Mouse (Mus musculus): Measurements from ENCODE around the gene Ptges. TPM values are rescaled to one million over a fixed set of nuclear protein-coding genes. Genes with fewer than 3 reads are reported as not detected.
A peak's percentile ranks its signal among the peaks of the same experiment; 100 is the strongest.

The Ptges gene
- polyA plus RNA-seq, 1 experiment: 0.56 TPM

DNA sequence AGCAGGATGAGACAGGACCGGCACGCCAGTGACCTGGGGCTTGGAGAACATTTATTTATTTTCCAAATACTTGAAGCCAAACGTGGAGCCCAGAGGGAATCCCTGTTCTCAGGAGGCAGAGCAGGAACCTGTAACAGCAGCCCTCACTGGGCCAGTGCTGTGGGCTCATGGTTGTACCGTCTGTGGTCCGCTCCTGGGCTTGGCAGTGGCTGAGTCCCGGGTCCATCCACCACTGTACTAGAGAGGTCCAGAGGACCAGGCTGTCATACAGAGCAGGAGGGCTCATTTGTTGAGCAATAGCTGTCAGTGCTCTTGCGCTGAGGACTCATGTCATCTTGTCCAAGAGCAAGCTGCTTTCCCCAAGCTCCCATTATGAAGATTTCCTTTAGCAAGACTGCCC, 54.6 kb downstream of the Ptges start:
- H3K4me3 ChIP-seq: no peak overlapping the region
- no peaks in the 10 kb centered on the region for H3K79me2 ChIP-seq (ENCODE audit: control insufficient read depth, insufficient read depth)
- no peaks in the 10 kb centered on the region for H3K36me3 ChIP-seq (ENCODE audit: control insufficient read depth, insufficient read depth)
- no peak overlapping the region for H3K4me2 ChIP-seq (ENCODE audit: low read depth)
- no peaks in the 10 kb centered on the region for H3K27me3 ChIP-seq (ENCODE audit: control insufficient read depth, insufficient read depth, insufficient read length)
- no peak overlapping the region for H3ac ChIP-seq (ENCODE audit: control insufficient read depth, insufficient read length)
- no peak for TF ChIP-seq MYOG (IDR thresholded peaks at IDR 0.05; ENCODE audit: control insufficient read depth in 1 of 3, insufficient read depth in 1 of 3, insufficient read length in 2 of 3, low read depth in 2 of 3)
- TF ChIP-seq E2F4 (IDR thresholded peaks at IDR 0.05; ENCODE audit: insufficient read depth): no peak
- no peak for TF ChIP-seq POLR2A (IDR thresholded peaks at IDR 0.05; ENCODE audit: insufficient read length, low read depth)
- TF ChIP-seq MYOD1 (IDR thresholded peaks at IDR 0.05; ENCODE audit: control insufficient read depth in 1 of 3, insufficient read length in 2 of 3, low read depth in 2 of 3): no peak
- TF ChIP-seq CEBPB (IDR thresholded peaks at IDR 0.05; ENCODE audit: insufficient read depth, poor library complexity, severe bottlenecking): no peak
- no peak for TF ChIP-seq USF1 (IDR thresholded peaks at IDR 0.05; ENCODE audit: low read depth)
- no peak for TF ChIP-seq MAX (IDR thresholded peaks at IDR 0.05; ENCODE audit: low read depth)
- no peak for TF ChIP-seq TCF12 (IDR thresholded peaks at IDR 0.05; ENCODE audit: insufficient read depth, poor library complexity, severe bottlenecking)
- TF ChIP-seq POLR2AphosphoS2 (IDR thresholded peaks at IDR 0.05; ENCODE audit: insufficient read length, low read depth): no peak
- no peak for TF ChIP-seq SRF (IDR thresholded peaks at IDR 0.05; ENCODE audit: control insufficient read depth, insufficient read length, low read depth)

DNA sequence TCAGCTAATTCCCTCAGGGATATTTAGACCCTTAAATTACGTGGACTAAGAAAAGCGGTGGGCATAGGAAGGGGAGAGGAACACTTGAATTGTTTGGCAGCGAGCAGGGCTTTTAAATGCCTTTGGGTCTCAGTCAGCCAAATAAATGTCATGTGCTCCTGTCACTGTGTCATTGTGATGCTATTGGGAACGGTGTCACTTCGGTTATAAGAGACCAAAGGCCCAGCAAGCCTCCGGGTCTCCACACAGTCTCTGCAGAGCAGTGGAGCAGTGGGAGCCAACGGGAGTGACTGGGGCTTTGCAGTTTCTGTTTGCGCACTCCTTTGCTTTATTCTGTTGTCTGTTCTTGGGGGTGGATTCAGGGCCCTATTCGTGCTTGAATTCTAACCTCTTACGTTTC, 55.2 kb downstream of the Ptges start:
- no peak for TF ChIP-seq MYOG (IDR thresholded peaks at IDR 0.05; ENCODE audit: control insufficient read depth in 1 of 3, insufficient read depth in 1 of 3, insufficient read length in 2 of 3, low read depth in 2 of 3)
- TF ChIP-seq SRF (IDR thresholded peaks at IDR 0.05; ENCODE audit: control insufficient read depth, insufficient read length, low read depth): no peak
- no peak for TF ChIP-seq MYOD1 (IDR thresholded peaks at IDR 0.05; ENCODE audit: control insufficient read depth in 1 of 3, insufficient read length in 2 of 3, low read depth in 2 of 3)
- no peak for TF ChIP-seq TCF3 (IDR thresholded peaks at IDR 0.05; ENCODE audit: insufficient read length, low read depth)
- TF ChIP-seq USF1 (IDR thresholded peaks at IDR 0.05; ENCODE audit: low read depth): no peak
- no peak for TF ChIP-seq TCF12 (IDR thresholded peaks at IDR 0.05; ENCODE audit: insufficient read depth, poor library complexity, severe bottlenecking)
- no peak for TF ChIP-seq POLR2A (IDR thresholded peaks at IDR 0.05; ENCODE audit: insufficient read length, low read depth)
- no peak for TF ChIP-seq POLR2AphosphoS2 (IDR thresholded peaks at IDR 0.05; ENCODE audit: insufficient read length, low read depth)
- TF ChIP-seq E2F4 (IDR thresholded peaks at IDR 0.05; ENCODE audit: insufficient read depth): no peak
- no peak for TF ChIP-seq REST (IDR thresholded peaks at IDR 0.05; ENCODE audit: insufficient read depth, insufficient read length)
- H3K79me2 ChIP-seq (ENCODE audit: control insufficient read depth, insufficient read depth): no peaks in the 10 kb centered on the region
- H3K4me3 ChIP-seq: no peak overlapping the region
- H3K27me3 ChIP-seq (ENCODE audit: control insufficient read depth, insufficient read depth, insufficient read length): no peaks in the 10 kb centered on the region
- no peaks in the 10 kb centered on the region for H3K36me3 ChIP-seq (ENCODE audit: control insufficient read depth, insufficient read depth)
- no peak overlapping the region for H3K4me2 ChIP-seq (ENCODE audit: low read depth)
- no peak overlapping the region for H3ac ChIP-seq (ENCODE audit: control insufficient read depth, insufficient read length)

DNA sequence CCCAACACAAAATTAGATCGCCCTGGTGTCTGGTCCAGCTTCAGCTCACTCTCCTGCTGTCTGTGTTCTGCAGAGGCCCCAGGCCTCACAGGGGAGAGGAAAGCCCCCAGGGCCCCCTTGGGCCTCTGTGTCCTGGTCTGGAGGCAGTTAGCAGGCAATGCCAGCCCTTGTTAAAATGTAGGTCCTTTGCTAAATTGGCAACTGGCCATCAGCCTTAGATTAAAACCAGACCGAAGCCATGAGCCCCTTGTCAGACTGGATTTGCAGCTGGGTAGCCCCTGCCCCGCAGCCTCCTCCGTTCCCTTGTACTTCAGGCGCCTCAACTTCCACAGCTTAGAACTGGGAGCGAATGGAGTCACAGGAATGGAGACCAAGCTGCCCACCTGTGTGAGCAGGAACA, 57.0 kb downstream of the Ptges start:
- no peak for TF ChIP-seq CEBPB (IDR thresholded peaks at IDR 0.05; ENCODE audit: insufficient read depth, poor library complexity, severe bottlenecking)
- no peak for TF ChIP-seq USF1 (IDR thresholded peaks at IDR 0.05; ENCODE audit: low read depth)
- no peak for TF ChIP-seq E2F4 (IDR thresholded peaks at IDR 0.05; ENCODE audit: insufficient read depth)
- TF ChIP-seq REST (IDR thresholded peaks at IDR 0.05; ENCODE audit: insufficient read depth, insufficient read length): no peak
- TF ChIP-seq POLR2AphosphoS2 (IDR thresholded peaks at IDR 0.05; ENCODE audit: insufficient read length, low read depth): no peak
- no peak for TF ChIP-seq TCF3 (IDR thresholded peaks at IDR 0.05; ENCODE audit: insufficient read length, low read depth)
- TF ChIP-seq TCF12 (IDR thresholded peaks at IDR 0.05; ENCODE audit: insufficient read depth, poor library complexity, severe bottlenecking): no peak
- TF ChIP-seq MYOD1 (IDR thresholded peaks at IDR 0.05; ENCODE audit: control insufficient read depth in 1 of 3, insufficient read length in 2 of 3, low read depth in 2 of 3): no peak
- TF ChIP-seq MYOG (IDR thresholded peaks at IDR 0.05; ENCODE audit: control insufficient read depth in 1 of 3, insufficient read depth in 1 of 3, insufficient read length in 2 of 3, low read depth in 2 of 3): no peak
- no peak for TF ChIP-seq MAX (IDR thresholded peaks at IDR 0.05; ENCODE audit: low read depth)
- no peak for TF ChIP-seq SRF (IDR thresholded peaks at IDR 0.05; ENCODE audit: control insufficient read depth, insufficient read length, low read depth)
- TF ChIP-seq POLR2A (IDR thresholded peaks at IDR 0.05; ENCODE audit: insufficient read length, low read depth): no peak
- Histone ChIP-seq H3K79me2 (ENCODE audit: control insufficient read depth, insufficient read depth) (no peaks in the 10 kb centered on the region), H3K27me3 (ENCODE audit: control insufficient read depth, insufficient read depth, insufficient read length) (no peaks in the 10 kb centered on the region), H3ac (ENCODE audit: control insufficient read depth, insufficient read length) (no peak overlapping the region), H3K36me3 (ENCODE audit: control insufficient read depth, insufficient read depth) (no peaks in the 10 kb centered on the region), H3K4me3 (no peak overlapping the region), H3K4me2 (ENCODE audit: low read depth) (no peak overlapping the region)

DNA sequence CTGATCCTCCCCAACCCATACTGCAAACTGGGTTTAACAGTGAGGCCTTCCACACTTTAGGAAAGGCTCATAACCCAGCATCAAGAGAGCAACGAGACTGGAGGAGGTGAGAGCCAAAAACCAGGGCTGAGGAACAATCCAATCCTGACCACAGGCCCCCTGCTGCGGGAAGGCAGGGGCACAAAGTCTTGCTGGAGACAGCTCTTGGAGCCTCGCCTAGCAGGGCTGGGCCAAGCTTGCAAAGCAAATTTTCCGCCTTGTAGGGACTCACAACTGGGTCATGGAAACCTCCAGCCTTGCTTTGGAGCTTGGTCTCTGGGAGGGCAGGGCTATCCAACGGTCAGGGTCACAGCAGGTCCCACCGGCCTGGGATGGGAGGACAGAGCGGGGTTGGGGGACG, 58.8 kb downstream of the Ptges start:
- Histone ChIP-seq H3ac (ENCODE audit: control insufficient read depth, insufficient read length) (no peak overlapping the region), H3K36me3 (ENCODE audit: control insufficient read depth, insufficient read depth) (no peaks in the 10 kb centered on the region), H3K79me2 (ENCODE audit: control insufficient read depth, insufficient read depth) (no peaks in the 10 kb centered on the region), H3K4me2 (ENCODE audit: low read depth) (no peak overlapping the region), H3K27me3 (ENCODE audit: control insufficient read depth, insufficient read depth, insufficient read length) (no peaks in the 10 kb centered on the region), H3K4me3 (no peak overlapping the region)
- TF ChIP-seq CEBPB (IDR thresholded peaks at IDR 0.05; ENCODE audit: insufficient read depth, poor library complexity, severe bottlenecking): no peak
- TF ChIP-seq TCF3 (IDR thresholded peaks at IDR 0.05; ENCODE audit: insufficient read length, low read depth): no peak
- no peak for TF ChIP-seq TCF12 (IDR thresholded peaks at IDR 0.05; ENCODE audit: insufficient read depth, poor library complexity, severe bottlenecking)
- no peak for TF ChIP-seq MAX (IDR thresholded peaks at IDR 0.05; ENCODE audit: low read depth)
- TF ChIP-seq MYOD1 (IDR thresholded peaks at IDR 0.05; ENCODE audit: control insufficient read depth in 1 of 3, insufficient read length in 2 of 3, low read depth in 2 of 3): no peak
- no peak for TF ChIP-seq E2F4 (IDR thresholded peaks at IDR 0.05; ENCODE audit: insufficient read depth)

DNA sequence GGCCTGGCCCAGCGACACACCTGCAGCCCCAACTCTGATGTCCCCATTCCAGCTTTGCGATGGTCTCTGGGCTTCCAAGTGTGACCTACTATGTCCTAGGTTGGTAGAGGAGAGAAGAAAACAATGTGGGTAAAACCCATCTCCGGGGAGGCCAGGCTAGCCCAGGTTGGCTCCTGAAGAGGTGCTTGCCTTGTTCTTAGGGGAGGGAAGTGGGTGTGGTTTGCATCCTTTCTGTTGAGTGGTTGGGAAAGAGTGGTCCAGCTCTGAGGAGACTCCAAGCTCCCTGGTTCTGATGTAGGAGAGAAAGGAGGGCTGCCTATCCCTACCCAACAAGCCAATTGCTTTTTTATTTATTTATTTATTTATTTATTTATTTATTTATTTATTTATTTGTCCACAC, 64.2 kb downstream of the Ptges start:
- no peak for TF ChIP-seq MAX (IDR thresholded peaks at IDR 0.05; ENCODE audit: low read depth)
- no peak for TF ChIP-seq MYOG (IDR thresholded peaks at IDR 0.05; ENCODE audit: control insufficient read depth in 1 of 3, insufficient read depth in 1 of 3, insufficient read length in 2 of 3, low read depth in 2 of 3)
- no peak for TF ChIP-seq REST (IDR thresholded peaks at IDR 0.05; ENCODE audit: insufficient read depth, insufficient read length)
- TF ChIP-seq SRF (IDR thresholded peaks at IDR 0.05; ENCODE audit: control insufficient read depth, insufficient read length, low read depth): no peak
- no peak for TF ChIP-seq CEBPB (IDR thresholded peaks at IDR 0.05; ENCODE audit: insufficient read depth, poor library complexity, severe bottlenecking)
- no peak for TF ChIP-seq USF1 (IDR thresholded peaks at IDR 0.05; ENCODE audit: low read depth)
- no peak for TF ChIP-seq E2F4 (IDR thresholded peaks at IDR 0.05; ENCODE audit: insufficient read depth)
- no peak for TF ChIP-seq POLR2A (IDR thresholded peaks at IDR 0.05; ENCODE audit: insufficient read length, low read depth)
- TF ChIP-seq MYOD1 (IDR thresholded peaks at IDR 0.05; ENCODE audit: control insufficient read depth in 1 of 3, insufficient read length in 2 of 3, low read depth in 2 of 3): no peak
- no peak for TF ChIP-seq POLR2AphosphoS2 (IDR thresholded peaks at IDR 0.05; ENCODE audit: insufficient read length, low read depth)
- no peak for TF ChIP-seq TCF12 (IDR thresholded peaks at IDR 0.05; ENCODE audit: insufficient read depth, poor library complexity, severe bottlenecking)
- TF ChIP-seq TCF3 (IDR thresholded peaks at IDR 0.05; ENCODE audit: insufficient read length, low read depth): no peak
- Histone ChIP-seq H3K4me3 (peak overlapping the region; percentile 17), H3K4me2 (ENCODE audit: low read depth) (peak overlapping the region; percentile 91), H3K79me2 (ENCODE audit: control insufficient read depth, insufficient read depth) (no peaks in the 10 kb centered on the region), H3K27me3 (ENCODE audit: control insufficient read depth, insufficient read depth, insufficient read length) (no peaks in the 10 kb centered on the region), H3ac (ENCODE audit: control insufficient read depth, insufficient read length) (no peak overlapping the region), H3K36me3 (ENCODE audit: control insufficient read depth, insufficient read depth) (no peaks in the 10 kb centered on the region)
